Mouse (Mus musculus) embryonic fibroblast, embryonic 13.5 days (primary cell): ENCODE data around the gene Gnl3.

Source experiments
- CTCF ChIP-seq: IDR thresholded peaks from 2 replicates; pipeline ENCODE4 v1.5.1; 2011; ENCODE audit warnings: mild to moderate bottlenecking, control low read depth, low read length, moderate library complexity, borderline replicate concordance; ENCODE audit not compliant: insufficient read depth
- POLR2A ChIP-seq: IDR thresholded peaks from 2 replicates; pipeline ENCODE4 v1.6.1; 2011; ENCODE audit warnings: low read depth, mild to moderate bottlenecking, control low read depth, low read length, moderate library complexity

- no peak for TF ChIP-seq CTCF
- TF ChIP-seq POLR2A, result no peak
Observed at GRCm38 (mm10) chr14:31025785-31026184, 6.8 kb upstream of the Gnl3 start.
